Mouse (Mus musculus) inflammation-experienced regulatory T-cells, adult 6 months (primary cell): ENCODE results near the gene Rabgap1l. TPM values are rescaled to one million over a fixed set of nuclear protein-coding genes. Genes with fewer than 3 reads are reported as not detected.
A peak's percentile ranks its signal among the peaks of the same experiment; 100 is the strongest.
"Not testable (repeated sequence)": the region's sequence is repeated elsewhere in the genome, so short reads cannot be mapped to it uniquely, and the experiment has no call there.

Source experiments
- ATAC-seq: one replicate; pipeline ENCODE4 v1.8.0; 2017
- polyA plus RNA-seq, 3 experiments: library from polyadenylated mRNA; unstranded; fragments of 100-300 nt; shearing (Covaris generic); gene quantifications; one replicate each; pipeline ENCODE4 v1.2.1; 2017

Rabgap1l gene
- polyA plus RNA-seq, 3 experiments from 2014 or later: 237 to 400 (median 301) TPM

DNA sequence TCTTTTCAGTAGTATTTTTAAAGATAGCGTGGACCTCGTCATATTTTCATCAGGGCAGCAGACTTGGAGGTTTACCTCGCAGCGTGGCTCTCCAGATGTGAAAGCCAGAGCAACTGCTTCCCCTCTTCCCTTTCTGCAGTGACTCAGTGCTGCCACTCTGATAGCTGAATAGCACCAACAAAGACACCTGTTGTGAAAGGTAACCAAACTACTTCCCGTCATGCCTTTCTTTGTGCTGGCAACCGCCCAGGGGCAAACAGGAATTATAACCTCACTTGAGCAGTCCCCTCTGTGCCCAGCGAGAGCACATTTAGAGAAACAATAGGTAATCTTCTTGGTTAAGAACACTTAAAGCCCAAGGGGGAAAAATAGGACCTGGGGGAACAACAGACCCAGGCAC lies 484.0 kb downstream of the Rabgap1l start:
- peak; percentile 63 for ATAC-seq

DNA sequence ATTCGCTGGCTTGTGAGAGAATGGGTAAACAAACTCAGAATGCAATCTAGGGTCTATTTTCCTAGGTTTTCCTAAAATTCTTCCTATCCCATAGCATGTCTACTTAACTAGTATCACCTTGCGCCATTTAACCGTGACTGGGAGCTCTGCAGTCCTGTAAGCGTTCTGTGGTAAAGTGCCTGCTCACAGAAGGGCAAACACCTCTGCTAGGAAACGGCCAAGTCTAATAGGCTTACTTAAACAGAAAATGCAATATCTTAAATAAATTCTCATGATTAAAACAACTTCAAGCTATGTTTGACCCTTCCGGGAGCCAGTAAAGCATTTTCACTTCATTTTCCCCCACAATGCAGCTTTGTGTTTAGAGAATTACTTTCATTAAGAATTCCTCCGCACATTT lies 484.5 kb downstream of the Rabgap1l start:
- no peak for ATAC-seq

DNA sequence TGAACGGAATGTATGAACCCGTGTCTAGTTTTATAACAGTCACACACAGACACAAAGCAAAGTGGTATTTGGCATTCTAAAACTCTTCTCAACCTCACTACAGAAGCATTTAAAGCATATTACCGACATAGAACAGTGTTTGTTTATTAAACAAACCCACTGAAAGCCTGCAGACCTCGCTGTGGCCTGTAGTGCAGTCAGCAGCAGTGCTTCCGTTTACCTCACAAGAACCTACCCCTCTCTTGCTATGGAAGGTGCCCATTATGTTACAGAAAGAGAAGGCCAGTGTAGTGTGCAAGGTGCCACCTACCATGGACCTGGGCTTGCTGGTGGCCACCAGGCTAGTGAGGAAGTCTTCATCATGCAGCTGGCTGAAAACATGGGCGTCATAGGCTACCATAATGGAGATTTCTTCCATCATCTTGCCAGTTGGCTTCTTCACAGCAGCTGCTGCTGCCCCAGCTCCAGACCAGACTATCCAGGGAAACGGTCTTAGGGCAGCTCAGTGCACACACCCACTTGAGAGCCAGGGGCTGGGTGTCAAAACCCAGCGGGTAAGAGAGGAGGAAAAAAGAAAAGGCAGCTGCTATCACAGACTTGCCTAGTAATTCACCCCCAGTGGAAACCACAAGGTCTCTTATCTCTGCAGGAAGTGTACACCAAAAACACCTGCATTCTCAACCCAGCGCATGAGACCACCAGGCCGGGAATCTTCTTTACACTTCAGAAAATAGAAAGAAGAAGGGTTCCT lies 486.0 kb downstream of the Rabgap1l start:
- peak; percentile 67 for ATAC-seq

DNA sequence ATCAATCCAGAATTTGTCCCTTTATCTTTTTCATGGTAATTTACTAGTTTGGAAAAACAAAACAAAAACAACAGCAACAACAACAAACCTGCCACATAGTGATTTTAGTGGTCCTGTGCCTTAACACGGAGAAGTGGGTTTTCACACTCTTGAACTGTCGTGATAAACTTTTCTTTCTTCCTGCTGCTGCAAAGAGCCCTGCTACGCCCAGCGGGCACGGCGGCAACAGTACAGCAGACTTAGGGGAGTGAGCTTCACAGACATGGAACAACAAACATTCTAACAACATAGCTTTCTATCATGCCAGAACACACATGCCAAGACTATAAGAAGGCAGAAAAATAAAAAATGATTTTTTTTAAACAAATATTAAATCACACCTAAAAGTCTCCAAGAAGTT lies 486.7 kb downstream of the Rabgap1l start:
- no peak for ATAC-seq

DNA sequence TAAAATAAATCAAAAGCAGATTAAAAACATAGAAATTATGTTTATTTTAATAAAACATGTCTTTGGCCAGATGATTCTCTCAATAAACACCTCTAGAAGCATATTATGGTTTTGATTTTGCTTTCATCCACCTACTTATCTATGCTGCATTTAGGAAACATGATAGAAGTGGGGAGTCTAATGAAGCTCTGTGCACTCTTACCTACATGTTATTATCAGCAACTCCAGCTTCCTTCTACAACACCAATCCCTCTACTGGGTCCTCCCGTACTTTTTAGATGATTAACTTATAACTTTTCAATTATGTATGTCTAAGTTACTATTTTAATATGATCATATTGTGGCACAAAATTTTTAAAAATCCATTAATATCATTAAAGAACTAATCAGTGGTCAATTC lies 487.2 kb downstream of the Rabgap1l start:
- ATAC-seq: no peak

DNA sequence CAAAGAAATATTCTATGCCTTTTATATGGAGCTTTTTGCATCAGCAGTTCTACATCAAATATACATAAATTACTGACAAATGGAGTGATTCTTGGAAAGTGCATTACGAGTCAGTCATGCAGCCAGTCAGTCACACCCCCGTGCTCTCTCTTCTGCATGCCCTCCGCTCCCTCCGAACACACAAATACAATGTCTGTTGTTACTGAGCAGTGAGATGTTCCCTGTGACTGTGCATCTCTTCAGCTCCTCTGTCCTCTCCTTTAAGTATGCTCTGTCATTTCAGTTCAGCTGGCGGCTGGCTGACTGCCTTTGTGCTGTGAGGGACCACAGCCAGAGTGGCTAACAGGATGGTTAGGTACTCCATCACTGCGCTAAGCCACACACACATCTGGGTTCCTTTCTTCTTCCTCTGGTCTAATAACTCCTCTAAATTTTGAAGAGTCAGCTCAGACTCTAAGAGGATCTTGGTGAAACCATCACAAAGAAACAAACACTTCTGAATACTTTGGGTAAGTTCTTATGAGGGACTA lies 488.0 kb downstream of the Rabgap1l start:
- ATAC-seq: no peak

DNA sequence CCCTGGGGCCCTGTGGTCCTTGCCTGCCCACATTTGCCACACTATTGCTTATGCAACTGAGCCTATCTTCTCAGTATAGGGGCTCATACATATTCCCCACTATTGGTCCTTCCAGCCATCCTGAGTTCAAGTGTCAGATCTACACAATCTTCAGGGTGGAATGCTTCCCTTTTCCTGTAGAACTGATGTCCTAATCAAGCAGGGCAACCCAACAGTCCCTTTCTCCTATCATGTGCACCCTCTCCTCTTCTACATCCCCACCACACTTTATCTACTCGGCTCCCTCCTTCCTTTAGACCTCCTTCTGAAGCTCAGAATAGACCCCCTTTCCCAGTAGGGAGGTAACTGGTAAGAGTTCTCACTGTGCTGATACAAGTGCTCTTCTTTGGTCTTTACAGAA lies 490.7 kb downstream of the Rabgap1l start:
- ATAC-seq: no peak

DNA sequence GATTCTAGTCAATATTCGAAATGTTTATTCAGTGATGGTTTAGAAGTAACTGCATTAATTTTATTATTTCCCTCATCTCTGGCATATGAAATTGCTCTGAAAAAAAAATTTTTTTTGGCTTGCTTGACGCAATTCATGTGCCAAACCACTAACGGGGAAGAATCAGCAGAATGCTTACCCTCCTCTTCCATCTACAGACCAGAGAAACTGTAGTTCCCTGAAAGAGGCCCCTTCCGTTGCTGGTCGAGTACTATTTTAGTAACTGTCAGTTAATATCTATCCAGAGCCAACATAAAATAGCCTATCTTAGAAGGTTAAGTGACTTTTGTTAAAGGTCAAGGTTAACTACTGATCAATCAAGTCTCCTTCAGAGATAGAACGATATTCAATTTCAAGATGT lies 491.9 kb downstream of the Rabgap1l start:
- ATAC-seq: no peak

DNA sequence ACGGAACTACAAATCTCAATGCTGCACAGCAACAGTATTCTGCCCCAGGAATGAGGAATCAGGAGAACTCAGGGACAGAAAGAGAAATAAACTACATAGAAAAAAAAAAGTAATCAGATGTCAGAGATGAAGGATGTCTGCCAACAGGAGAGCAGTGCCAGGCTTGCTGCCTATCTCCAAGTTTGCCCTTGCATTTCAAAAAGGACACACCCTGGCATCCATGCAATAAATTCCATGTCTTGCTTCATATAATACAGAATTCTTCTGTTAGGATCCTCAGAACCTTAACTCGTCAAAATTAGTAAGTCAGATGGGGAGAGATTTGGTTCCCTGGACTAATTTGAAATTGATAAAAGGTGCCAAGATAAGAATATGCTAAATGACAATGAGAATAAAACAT lies 492.3 kb downstream of the Rabgap1l start:
- ATAC-seq: no peak

DNA sequence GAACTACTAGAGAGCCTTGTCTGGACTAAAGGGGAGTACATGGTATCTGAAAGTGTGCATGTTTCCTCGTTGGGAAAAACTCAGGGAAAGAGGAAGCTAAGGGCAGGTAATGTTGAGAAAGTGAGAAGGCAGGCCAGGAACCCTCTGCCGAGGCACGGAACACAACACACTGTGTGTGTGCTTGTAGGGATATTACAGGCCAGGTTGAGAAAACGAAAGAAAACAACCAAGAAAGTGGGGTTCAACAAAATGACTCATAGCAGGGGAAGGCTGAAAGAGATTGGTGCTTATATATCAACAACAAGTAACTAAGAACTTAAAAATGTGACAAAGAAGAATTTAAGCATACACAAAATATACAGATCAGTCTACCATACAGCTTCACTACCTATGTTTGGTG lies 493.0 kb downstream of the Rabgap1l start:
- ATAC-seq: peak; percentile 67

DNA sequence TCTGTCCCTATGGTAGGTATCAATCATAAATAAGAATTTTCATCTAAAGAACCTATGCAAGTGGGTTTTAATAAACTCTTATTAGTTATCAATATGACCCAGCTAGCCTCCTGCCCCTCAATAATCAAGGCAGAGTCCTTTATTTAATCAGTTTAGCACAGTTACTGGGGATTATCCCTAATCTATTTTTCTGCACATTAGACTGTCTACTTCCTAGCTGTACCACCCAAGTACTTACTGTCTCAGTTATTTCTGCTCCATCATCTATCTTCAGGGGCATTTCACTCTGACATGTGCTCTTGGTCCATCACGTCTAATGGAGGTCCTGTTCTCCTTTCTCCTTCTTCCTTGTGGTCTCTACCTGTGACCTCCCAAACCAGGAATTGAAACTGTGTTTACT lies 494.1 kb downstream of the Rabgap1l start:
- no peak for ATAC-seq

DNA sequence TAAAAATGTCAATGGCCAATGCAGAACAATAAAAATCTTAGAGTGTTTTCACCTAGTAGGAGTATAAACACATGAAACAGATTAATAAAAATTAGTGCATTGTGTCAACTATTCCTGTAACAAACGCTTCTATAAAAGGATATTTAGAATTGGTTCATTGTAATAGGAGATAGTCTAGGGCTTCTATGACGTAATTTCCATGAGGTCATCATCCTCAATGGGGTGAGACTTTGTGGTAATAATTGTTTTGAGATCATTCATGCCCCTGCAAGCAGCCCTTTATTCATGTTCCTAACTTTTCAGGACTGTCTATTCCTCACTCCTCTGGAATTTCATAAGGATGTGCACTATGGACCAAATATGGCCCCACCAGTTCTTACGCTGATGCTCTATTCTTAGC lies 495.3 kb downstream of the Rabgap1l start:
- no peak for ATAC-seq

DNA sequence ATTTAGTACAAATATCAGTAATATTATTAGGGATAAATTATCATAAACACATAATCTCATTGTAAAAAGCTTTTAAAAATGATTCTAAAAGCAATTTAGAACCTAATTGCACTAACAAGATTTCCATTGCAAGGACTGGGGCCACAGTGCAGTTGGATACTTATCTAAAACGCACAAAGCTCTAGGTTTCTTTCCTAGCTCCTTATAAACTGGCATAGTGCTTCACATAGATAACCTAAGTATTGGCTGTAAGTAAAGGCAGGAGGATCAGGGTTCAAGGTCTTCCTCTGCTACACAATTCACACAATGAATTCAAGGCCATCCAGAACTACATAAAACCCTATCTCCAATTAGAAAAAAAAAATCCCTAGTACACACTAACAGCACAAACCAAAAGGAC lies 497.7 kb downstream of the Rabgap1l start:
- ATAC-seq: no peak

DNA sequence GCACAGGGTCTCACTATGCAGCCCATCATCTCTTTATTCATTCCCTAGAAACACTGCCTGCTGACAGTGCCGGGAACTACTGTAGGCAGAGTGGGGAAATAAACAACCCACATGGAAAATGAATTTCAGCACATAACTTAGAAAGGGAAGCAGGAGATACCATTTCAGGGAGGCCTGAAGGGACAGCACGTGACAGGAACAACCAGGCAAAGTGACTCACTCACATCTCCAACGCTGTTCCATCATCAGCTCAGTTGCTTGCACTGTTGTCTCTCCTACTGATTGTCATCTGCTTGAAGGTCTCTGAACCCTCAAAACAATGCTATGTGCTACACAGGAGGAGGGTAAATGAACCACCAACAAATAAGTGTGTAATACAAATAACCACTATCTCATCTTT lies 499.5 kb downstream of the Rabgap1l start:
- ATAC-seq: peak; percentile 31

DNA sequence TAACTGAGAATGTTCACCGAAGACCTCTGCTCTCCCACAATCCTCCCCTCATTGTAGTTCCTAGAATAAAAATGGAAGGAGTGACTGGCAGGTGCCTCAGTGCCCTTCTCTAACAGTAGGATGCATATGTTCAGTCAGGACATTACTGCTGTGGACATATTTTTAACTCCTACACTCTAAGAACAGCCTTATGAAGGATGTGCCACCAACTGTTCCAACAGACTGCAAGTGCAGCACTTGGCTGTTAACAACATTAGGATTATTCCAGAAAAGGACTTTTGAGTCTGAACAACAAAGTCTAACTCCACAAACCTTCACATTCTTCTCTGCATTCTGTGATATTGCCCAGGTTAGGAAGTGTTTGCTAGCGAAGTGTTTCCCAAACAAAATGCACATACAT lies 501.0 kb downstream of the Rabgap1l start:
- no peak for ATAC-seq

DNA sequence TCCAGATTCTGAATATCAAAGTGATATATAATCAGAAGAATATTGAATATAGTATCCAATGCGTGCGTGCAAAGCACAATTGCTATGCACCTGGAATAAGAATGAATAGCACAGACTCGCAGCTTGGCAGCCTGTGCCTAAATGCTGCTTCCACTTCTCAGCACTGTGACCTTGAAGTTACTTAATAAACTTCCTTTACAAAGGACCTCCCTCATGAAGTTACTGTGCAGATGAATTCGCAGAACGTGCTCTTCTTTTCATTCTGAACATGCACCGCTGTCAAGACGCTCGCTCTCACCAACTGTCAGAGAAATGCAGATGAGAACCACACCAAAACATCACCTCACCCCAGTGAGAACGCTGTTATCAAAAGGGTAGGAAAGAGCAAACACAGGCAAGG lies 502.8 kb downstream of the Rabgap1l start:
- peak; percentile 44 for ATAC-seq

DNA sequence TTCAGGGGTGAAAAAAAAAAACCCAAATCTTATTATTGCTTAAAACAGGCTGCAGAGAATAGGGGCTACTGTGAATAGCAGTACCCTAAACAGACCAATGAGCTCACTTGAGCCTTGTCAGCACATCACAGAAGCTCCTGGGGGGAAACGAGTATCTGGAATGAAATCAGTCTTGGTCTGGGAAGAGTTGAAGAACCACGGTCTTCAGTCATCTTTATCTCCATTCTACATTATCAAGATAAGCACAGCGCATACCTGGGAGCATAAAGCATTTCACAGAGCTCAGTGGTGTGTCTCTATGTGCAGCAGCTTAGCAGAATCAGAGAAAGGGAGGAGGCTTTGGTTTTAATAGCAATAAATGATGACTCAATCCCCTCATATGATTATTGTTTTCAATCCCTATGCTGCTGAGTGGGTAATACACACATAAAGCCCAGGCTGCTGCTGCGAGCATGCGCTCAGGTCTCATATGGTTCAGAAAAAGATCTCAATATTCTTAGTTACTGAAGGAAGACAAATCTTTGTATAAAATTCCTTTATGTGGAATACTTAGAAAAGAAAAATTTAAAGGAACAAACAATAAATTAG lies 505.9 kb downstream of the Rabgap1l start:
- no peak for ATAC-seq

DNA sequence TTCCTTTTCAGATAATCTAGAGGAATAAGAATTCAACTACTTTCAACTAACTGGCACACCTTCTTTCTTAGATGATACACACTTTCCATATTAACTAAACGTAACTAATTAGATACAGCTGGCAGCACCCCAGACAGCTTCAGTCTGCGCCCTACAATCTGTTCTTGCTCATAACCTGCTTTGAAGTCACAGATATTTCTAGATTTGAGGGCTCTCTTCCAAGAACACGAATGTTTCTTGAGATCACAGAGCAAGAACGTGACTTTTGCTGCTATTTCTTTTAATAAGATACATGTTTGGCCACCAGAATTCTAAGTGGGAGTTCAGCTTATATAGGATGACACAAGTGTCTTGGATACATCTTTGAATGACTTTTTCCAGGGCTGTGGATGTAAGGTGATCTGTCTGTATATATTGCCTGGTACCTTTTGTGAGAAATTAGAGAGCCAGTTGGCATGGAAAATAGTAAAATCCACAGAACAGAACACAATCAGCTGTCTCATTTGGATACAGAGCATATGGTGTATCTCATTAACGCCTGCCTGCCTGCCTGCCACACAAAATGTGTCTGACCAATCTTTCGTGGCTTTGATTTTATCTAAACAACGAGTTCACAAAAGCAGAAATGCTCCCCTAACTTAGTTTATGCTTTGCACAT lies 506.5 kb downstream of the Rabgap1l start:
- no peak for ATAC-seq

DNA sequence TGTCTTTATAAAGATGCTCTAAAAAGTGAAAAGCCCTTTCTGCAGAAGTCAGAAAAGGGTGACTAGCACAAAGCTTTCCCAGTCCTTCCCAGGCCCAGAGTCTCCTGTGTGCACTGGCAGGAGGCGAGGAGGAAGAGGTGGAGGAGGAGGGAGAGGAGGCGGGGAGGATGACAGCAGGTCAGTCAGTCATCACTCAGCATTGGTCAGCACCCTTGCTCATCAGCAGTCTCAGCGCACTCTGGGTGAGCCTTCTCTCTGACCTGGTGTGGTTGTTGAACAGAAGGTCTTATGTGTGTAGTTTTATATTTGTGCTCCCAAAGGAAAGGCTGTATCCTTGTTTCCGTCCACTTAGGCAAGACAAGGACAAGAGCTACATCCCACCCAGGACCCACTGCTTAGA lies 508.8 kb downstream of the Rabgap1l start:
- no peak for ATAC-seq

DNA sequence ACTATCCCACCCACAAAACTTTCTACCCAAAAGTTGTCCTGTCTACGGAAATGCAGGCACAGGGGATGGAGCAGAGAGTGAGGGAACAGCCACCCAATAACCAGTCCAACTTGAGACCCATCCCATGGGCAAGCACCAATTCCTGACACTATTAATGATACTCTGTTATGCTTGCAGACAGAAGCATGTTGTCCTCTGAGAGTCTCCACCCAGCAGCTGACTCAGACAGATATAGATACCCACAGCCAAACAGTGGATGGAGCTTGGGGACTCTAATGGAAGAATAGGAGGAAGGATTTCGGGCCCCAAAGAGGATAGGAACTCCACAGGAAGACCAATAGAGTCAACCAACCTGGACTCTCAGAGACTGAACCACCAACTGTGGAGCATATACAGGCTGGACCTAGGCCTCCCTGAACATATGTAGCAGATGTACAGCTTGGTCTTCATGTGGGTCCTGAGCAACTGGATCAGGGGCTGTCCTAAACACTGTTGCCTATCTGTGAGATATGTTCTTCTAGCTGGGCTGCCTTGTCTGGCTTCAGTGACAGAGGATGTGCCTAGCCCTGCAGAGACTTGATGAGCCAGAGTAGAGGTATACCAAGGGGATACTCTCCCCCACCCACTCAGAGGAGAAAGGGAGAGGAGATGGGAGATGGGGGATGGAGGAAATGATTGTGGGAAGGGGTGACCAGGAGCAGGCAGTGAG lies 510.7 kb downstream of the Rabgap1l start:
- not testable (repeated sequence) for ATAC-seq

DNA sequence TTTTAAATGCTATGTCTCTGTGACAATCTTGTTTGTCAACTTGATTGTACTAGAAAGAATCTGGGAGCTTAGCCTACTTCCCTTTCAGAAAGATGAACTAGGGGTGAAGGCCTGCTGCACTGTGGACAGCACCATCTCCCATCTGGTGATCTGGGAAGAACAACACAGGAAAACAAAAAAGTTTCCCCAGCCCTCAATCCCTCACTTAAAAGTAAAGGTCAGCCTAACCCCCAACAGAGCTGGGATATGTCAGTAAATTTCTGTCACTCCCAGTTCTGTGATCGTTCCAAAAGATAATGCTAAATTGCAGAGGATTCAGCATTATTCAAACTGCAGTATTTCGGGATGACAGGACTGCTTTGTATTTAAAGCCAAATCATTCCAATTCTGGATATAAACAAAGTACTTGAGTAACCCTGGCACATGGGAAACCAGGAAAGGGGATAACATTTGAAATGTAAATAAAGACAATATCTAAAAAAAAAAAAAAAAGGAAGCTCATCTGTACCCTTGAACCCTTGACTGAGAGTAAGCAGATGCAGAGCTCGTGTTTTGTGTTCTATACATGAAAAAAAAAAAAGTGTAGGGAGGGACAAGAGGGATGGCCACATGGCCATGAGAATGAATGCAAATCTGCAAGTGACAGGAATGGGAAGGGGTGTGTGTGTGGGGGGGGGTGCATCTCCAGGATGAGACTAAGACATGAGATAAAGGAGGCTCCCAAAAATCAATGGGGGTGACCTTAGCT lies 511.5 kb downstream of the Rabgap1l start:
- ATAC-seq: no peak

DNA sequence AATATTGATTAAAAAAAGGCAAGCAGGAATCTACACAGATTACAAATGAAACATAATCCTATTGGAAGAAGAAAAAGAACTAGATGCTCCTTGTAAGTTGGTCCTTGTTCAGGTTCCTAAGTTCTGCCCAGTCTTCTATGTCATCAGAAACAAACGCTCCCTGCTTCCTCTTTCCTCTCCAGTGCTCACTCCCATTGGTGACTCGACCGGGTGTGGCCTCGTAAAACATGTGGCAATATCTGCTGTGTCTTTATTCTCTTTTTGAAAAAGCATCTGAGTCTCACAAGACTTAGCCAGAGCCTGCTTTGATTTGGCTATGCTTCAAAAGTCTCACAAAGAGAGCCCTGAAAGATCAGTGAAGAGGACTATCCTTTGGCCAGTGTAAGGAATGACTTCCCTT lies 512.4 kb downstream of the Rabgap1l start:
- no peak for ATAC-seq
